In the genomic region with DNA sequence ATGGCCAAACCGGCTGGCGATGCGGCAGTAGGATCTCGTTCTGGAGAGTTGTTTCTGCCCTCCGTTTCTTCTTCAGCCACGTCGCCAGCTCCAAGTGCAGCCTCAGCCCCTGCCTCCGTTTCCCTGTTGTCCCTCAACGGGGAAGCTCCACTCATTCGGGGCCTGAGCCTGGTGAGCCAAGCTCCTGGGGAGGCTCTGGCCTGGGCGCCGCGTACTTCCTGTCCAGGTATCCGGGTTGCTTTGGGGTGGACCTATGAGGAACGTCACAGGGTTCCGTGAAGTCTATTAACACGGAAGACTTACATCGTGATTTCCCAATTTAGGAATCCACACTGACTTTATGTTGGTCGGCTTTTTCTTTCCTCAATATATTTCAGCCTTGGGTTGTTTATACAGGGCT, we compare ENCODE assay signal across 8 mouse cellular contexts. TPM values are rescaled to one million over a fixed set of nuclear protein-coding genes. Genes with fewer than 3 reads are reported as not detected.
DNase-seq lines count a peak whose midpoint lies in the region; ATAC-seq and TF ChIP-seq lines count a peak whose summit lies in the region.

No protein-coding gene starts in this region.

- H3K4me2 ChIP-seq in forebrain, postnatal 0 days (ENCODE audit: low read depth), result peak overlapping the region; percentile 90
- H3K4me2 ChIP-seq in lung, embryonic 16.5 days (ENCODE audit: low read depth, low read length), result peak overlapping the region; percentile 85

- peaks cover 43% of the 10 kb centered on the region for H3K36me3 ChIP-seq in forebrain, postnatal 0 days (ENCODE audit: insufficient read depth)
- peaks cover 9% of the 10 kb centered on the region; the same call in 1 of the 2 replicates for H3K36me3 ChIP-seq in lung, embryonic 16.5 days (ENCODE audit: control insufficient read depth, insufficient read depth, low read length)
- peaks cover 9% of the 10 kb centered on the region for H3K36me3 ChIP-seq in spleen, adult 2 months (ENCODE audit: control insufficient read depth, insufficient read depth, low read length)

- H3K9ac ChIP-seq in forebrain, postnatal 0 days, result peak overlapping the region; percentile 96
- H3K9ac ChIP-seq in lung, embryonic 16.5 days (ENCODE audit: low read length), result peak overlapping the region; percentile 86

- DNase-seq in left cerebral cortex, adult 2 months (ENCODE audit: extremely low spot score in 1 of 2, low spot score in 2 of 2), result no peak
- no peak for DNase-seq in left cerebral cortex, adult 11 months (ENCODE audit: low spot score)
- DNase-seq in adrenal gland, postnatal 36 days, result peak; percentile 65 to 74
- DNase-seq in forebrain, postnatal 0 days, result no peak
- DNase-seq in kidney, adult 9 months, result peak; percentile 70
- peak in 1 of 2 experiments; percentile 40 for DNase-seq in spleen, adult 2 months (ENCODE audit: low read depth in 1 of 2, low spot score in 2 of 2)
- no peak for DNase-seq in left cerebral cortex, adult 18-20 months (ENCODE audit: low spot score in 2 of 2)

- intact Hi-C loops in left cerebral cortex, adult 2 months (cut with DNase I), result no loop called here

- TF ChIP-seq POLR2A in spleen, adult 2 months (IDR thresholded peaks at IDR 0.05; ENCODE audit: low read depth, low read length), result no peak; the same call in 1 of the 2 replicates

- H3K9me3 ChIP-seq in forebrain, postnatal 0 days (ENCODE audit: low read length), result no peaks in the 10 kb centered on the region
- no peaks in the 10 kb centered on the region for H3K9me3 ChIP-seq in lung, embryonic 16.5 days (ENCODE audit: control insufficient read depth, low read length)

- peaks cover 19% of the 10 kb centered on the region for H3K4me1 ChIP-seq in forebrain, postnatal 0 days (ENCODE audit: insufficient read depth)
- H3K4me1 ChIP-seq in lung, embryonic 16.5 days (replicated peaks; ENCODE audit: control insufficient read depth, insufficient read depth, low read length), result peaks cover 8% of the 10 kb centered on the region
- H3K4me1 ChIP-seq in spleen, adult 2 months (ENCODE audit: control insufficient read depth, insufficient read depth, insufficient read length), result peaks cover 6% of the 10 kb centered on the region

- H3K4me3 ChIP-seq in left cerebral cortex, adult 2 months, result peak overlapping the region; percentile 60
- H3K4me3 ChIP-seq in forebrain, postnatal 0 days (ENCODE audit: low read depth, low read length), result peak overlapping the region; percentile 86
- H3K4me3 ChIP-seq in lung, embryonic 16.5 days (ENCODE audit: low read length), result peak overlapping the region; percentile 84
- peak overlapping the region; percentile 97 for H3K4me3 ChIP-seq in spleen, adult 2 months (ENCODE audit: extremely low read depth, insufficient read depth, insufficient read length)

- WGBS in forebrain, postnatal 0 days, result under 1% methylated on average over 19 of the region's 19 CpGs
- WGBS in lung, embryonic 16.5 days, result 0% methylated on average over 19 of the region's 19 CpGs
- WGBS in spleen, adult 2 months, result under 1% methylated on average over 19 of the region's 19 CpGs

- H3K27me3 ChIP-seq in forebrain, postnatal 0 days (ENCODE audit: insufficient read depth, low read length), result no peaks in the 10 kb centered on the region
- no peaks in the 10 kb centered on the region for H3K27me3 ChIP-seq in lung, embryonic 16.5 days (ENCODE audit: control insufficient read depth, insufficient read depth, low read depth, low read length)
- H3K27me3 ChIP-seq in spleen, adult 2 months (ENCODE audit: control insufficient read depth, insufficient read depth, low read length), result no peaks in the 10 kb centered on the region

- H3K27ac ChIP-seq in left cerebral cortex, adult 2 months, result peak overlapping the region; percentile 89
- peak overlapping the region; percentile 96 for H3K27ac ChIP-seq in forebrain, postnatal 0 days (ENCODE audit: low read depth, low read length)
- peak overlapping the region; percentile 93 for H3K27ac ChIP-seq in lung, embryonic 16.5 days (ENCODE audit: low read length)
- H3K27ac ChIP-seq in spleen, adult 2 months (ENCODE audit: insufficient read depth, low read length), result peak overlapping the region; percentile 81

- ATAC-seq in forebrain, postnatal 0 days, result peak; percentile 1; the same call in 1 of the 2 replicates
- ATAC-seq in lung, embryonic 16.5 days (ENCODE audit: low read depth), result peak; percentile 52

- no peak for TF ChIP-seq CTCF in left cerebral cortex, adult 2 months (IDR thresholded peaks at IDR 0.05)
- TF ChIP-seq CTCF in forebrain, postnatal 0 days (IDR thresholded peaks at IDR 0.05; ENCODE audit: low read depth), result no peak
- no peak for TF ChIP-seq CTCF in spleen, adult 2 months (IDR thresholded peaks at IDR 0.05; ENCODE audit: extremely low read depth, insufficient read depth, insufficient read length, insufficient replicate concordance)

RNA-seq across cellular contexts. Expression of a gene that starts 0.5 kb away (rescaled TPM):
- 100 to 1,000 TPM; 131 to 132 TPM for total RNA-seq in left cerebral cortex, adult 2 months (2021)
- total RNA-seq in adrenal gland, postnatal 36 days (2021), result 10 to 100 TPM; 38.0 to 43.7 TPM
- total RNA-seq in forebrain, postnatal 0 days (2014; rRNA removed), result 53.2 and 76.1 TPM in 2 replicates
- polyA plus RNA-seq in forebrain, postnatal 0 days (2015; fragmentation: Nextera tagmentation; extraction: Ambion mirVana), result 47.2 and 57.9 TPM in 2 replicates
- polyA plus RNA-seq in lung, embryonic 16.5 days (2015; fragmentation: Nextera tagmentation; extraction: Ambion mirVana), result 26.4 and 29.1 TPM in 2 replicates
- 34.5 and 40.8 TPM in 2 replicates for polyA plus RNA-seq in spleen, adult 2 months (2012; rRNA removed)
- 100 to 1,000 TPM; 124 to 125 TPM for total RNA-seq in left cerebral cortex, adult 18-20 months (2021)

RNA-seq across cellular contexts. Expression of a gene that starts 0.5 kb away (rescaled TPM):
- 10 to 100 TPM; 25.7 to 30.7 TPM for total RNA-seq in left cerebral cortex, adult 2 months (2021)
- 10 to 100 TPM; 13.7 to 16.8 TPM for total RNA-seq in adrenal gland, postnatal 36 days (2021)
- 17.9 and 22.2 TPM in 2 replicates for total RNA-seq in forebrain, postnatal 0 days (2014; rRNA removed)
- 12.5 and 13.5 TPM in 2 replicates for polyA plus RNA-seq in forebrain, postnatal 0 days (2015; fragmentation: Nextera tagmentation; extraction: Ambion mirVana)
- polyA plus RNA-seq in lung, embryonic 16.5 days (2015; fragmentation: Nextera tagmentation; extraction: Ambion mirVana), result 23.4 and 24.6 TPM in 2 replicates
- polyA plus RNA-seq in spleen, adult 2 months (2012; rRNA removed), result 15.5 and 15.9 TPM in 2 replicates
- total RNA-seq in left cerebral cortex, adult 18-20 months (2021), result 10 to 100 TPM; 24.4 to 27.0 TPM

RNA-seq across cellular contexts. Expression of a gene that starts 12.3 kb away (rescaled TPM):
- 10 to 100 TPM; 24.9 to 25.4 TPM for total RNA-seq in left cerebral cortex, adult 2 months (2021)
- total RNA-seq in adrenal gland, postnatal 36 days (2021), result 10 to 100 TPM; 24.9 to 33.9 TPM
- total RNA-seq in forebrain, postnatal 0 days (2014; rRNA removed), result 40.7 and 42.5 TPM in 2 replicates
- 46.0 and 52.5 TPM in 2 replicates for polyA plus RNA-seq in forebrain, postnatal 0 days (2015; fragmentation: Nextera tagmentation; extraction: Ambion mirVana)
- 16.3 and 18.8 TPM in 2 replicates for polyA plus RNA-seq in lung, embryonic 16.5 days (2015; fragmentation: Nextera tagmentation; extraction: Ambion mirVana)
- 14.0 and 15.7 TPM in 2 replicates for polyA plus RNA-seq in spleen, adult 2 months (2012; rRNA removed)
- total RNA-seq in left cerebral cortex, adult 18-20 months (2021), result 10 to 100 TPM; 20.4 to 22.2 TPM

RNA-seq across cellular contexts. Expression of a gene that starts 18.2 kb away (rescaled TPM):
- 10 to 100 TPM; 12.7 to 15.6 TPM for total RNA-seq in left cerebral cortex, adult 2 months (2021)
- total RNA-seq in adrenal gland, postnatal 36 days (2021), result 10 to 100 TPM; 20.2 to 22.2 TPM
- total RNA-seq in forebrain, postnatal 0 days (2014; rRNA removed), result 15.0 and 18.5 TPM in 2 replicates
- polyA plus RNA-seq in forebrain, postnatal 0 days (2015; fragmentation: Nextera tagmentation; extraction: Ambion mirVana), result 10.3 and 12.4 TPM in 2 replicates
- polyA plus RNA-seq in lung, embryonic 16.5 days (2015; fragmentation: Nextera tagmentation; extraction: Ambion mirVana), result 19.6 and 21.6 TPM in 2 replicates
- polyA plus RNA-seq in spleen, adult 2 months (2012; rRNA removed), result 5.3 and 5.7 TPM in 2 replicates
- 10 to 100 TPM; 10.8 to 12.2 TPM for total RNA-seq in left cerebral cortex, adult 18-20 months (2021)

RNA-seq across cellular contexts. Expression of a gene that starts 18.2 kb away (rescaled TPM):
- total RNA-seq in left cerebral cortex, adult 2 months (2021), result 10 to 100 TPM; 85.6 to 86.0 TPM
- 100 to 1,000 TPM in 1 of 2 experiments, 10 to 100 TPM in 1; 94.9 to 125 TPM for total RNA-seq in adrenal gland, postnatal 36 days (2021)
- 102 and 109 TPM in 2 replicates for total RNA-seq in forebrain, postnatal 0 days (2014; rRNA removed)
- polyA plus RNA-seq in forebrain, postnatal 0 days (2015; fragmentation: Nextera tagmentation; extraction: Ambion mirVana), result 95.6 and 102 TPM in 2 replicates
- 122 and 127 TPM in 2 replicates for polyA plus RNA-seq in lung, embryonic 16.5 days (2015; fragmentation: Nextera tagmentation; extraction: Ambion mirVana)
- polyA plus RNA-seq in spleen, adult 2 months (2012; rRNA removed), result 121 and 131 TPM in 2 replicates
- 10 to 100 TPM; 86.2 to 89.3 TPM for total RNA-seq in left cerebral cortex, adult 18-20 months (2021)

Comparison
In these comparisons a context has a peak if more than half of its experiments do, and no peak if none do; other contexts are left out.
1. DNase-seq: peak in adrenal gland, postnatal 36 days (2 of 2) and kidney, adult 9 months (single experiment); none in left cerebral cortex, adult 2 months (0 of 2), left cerebral cortex, adult 11 months (single experiment), forebrain, postnatal 0 days (single experiment) and left cerebral cortex, adult 18-20 months (0 of 2).
2. Peak in every context shown above with its lines, with median percentiles within 50 percentile points of each other: H3K27ac ChIP-seq and H3K4me3 ChIP-seq.